22 mouse cellular contexts compared by ENCODE assay signal in genomic region chr2:96547171-96547570, GRCm38 (mm10).
DNase-seq lines count a peak whose midpoint lies in the region; ATAC-seq and TF ChIP-seq lines count a peak whose summit lies in the region.
"Had no signal": no experiment of that assay in that cellular context is flagged by ENCODE, and none has a peak within 500 bp of the region (broad histone marks: within the 10 kb centered on the region; RNA-seq: fewer than 3 reads in every experiment).

No protein-coding gene starts in this region.

- no peaks in the 10 kb centered on the region for H3K36me3 ChIP-seq in thymus, adult 2 months (ENCODE audit: control insufficient read depth, insufficient read depth, low read length)
- H3K36me3 ChIP-seq: G1E had no signal

- no peak overlapping the region for H3K4me3 ChIP-seq in thymus, adult 2 months (ENCODE audit: control insufficient read depth, insufficient read depth, low read length)

- H3K27ac ChIP-seq in thymus, adult 2 months (ENCODE audit: control insufficient read depth, insufficient read depth, low read length) = no peak overlapping the region

- H3K4me1 ChIP-seq in thymus, adult 2 months (replicated peaks; ENCODE audit: control insufficient read depth, insufficient read depth, low read length) = no peaks in the 10 kb centered on the region

- DNase-seq in frontal cortex, postnatal 10 days (ENCODE audit: low spot score in 2 of 2) = no peak
- peak; percentile 27 for DNase-seq in brain, adult 2 months (ENCODE audit: low read depth, low spot score)
- DNase-seq in telencephalon, adult 2 months (ENCODE audit: low read depth, low spot score) = peak; percentile 36
- no peak for DNase-seq in natural killer cell, adult 2 months (ENCODE audit: low spot score in 2 of 2)
- DNase-seq in thymus, adult 2 months = no peak
- DNase-seq: adrenal gland, adult 2 months; adrenal gland, adult 8-10 months; adrenal gland, postnatal 10 days; adrenal gland, postnatal 14 days; adrenal gland, postnatal 25 days; adrenal gland, postnatal 36 days; B cell, adult 2 months; cerebellum, adult 11 months; cerebellum, adult 11-12 months; cerebellum, adult 18-20 months; cerebellum, adult 2 months had no signal

- WGBS in thymus, adult 2 months = 90% methylated on average over 1 of the region's 1 CpGs

- peak; percentile 94 for ATAC-seq in frontal cortex, adult (ENCODE audit: low TSS enrichment)
- ATAC-seq: activated CD4-positive, CD25-positive, alpha-beta regulatory T cell, adult 4 months; CD4-positive, CD25-positive, alpha-beta regulatory T cell, adult 4 months; Patski had no signal

- no peak for TF ChIP-seq CTCF in thymus, adult 2 months (IDR thresholded peaks at IDR 0.05; ENCODE audit: borderline replicate concordance, control insufficient read depth, extremely low read depth, insufficient read depth, low read length, poor library complexity)

- no peak for TF ChIP-seq POLR2A in thymus, adult 2 months (IDR thresholded peaks at IDR 0.05; ENCODE audit: control insufficient read depth, extremely low read depth, insufficient read depth, low read length, poor library complexity)

- H3K27me3 ChIP-seq in thymus, adult 2 months (ENCODE audit: control insufficient read depth, insufficient read depth, low read length) = no peaks in the 10 kb centered on the region
- H3K27me3 ChIP-seq: CH12.LX, Patski had no signal

Comparison
In these comparisons a context has a peak if more than half of its experiments do, and no peak if none do; other contexts are left out.
1. DNase-seq: peak in brain, adult 2 months (single experiment) and telencephalon, adult 2 months (single experiment); none in frontal cortex, postnatal 10 days (0 of 2), natural killer cell, adult 2 months (0 of 2) and thymus, adult 2 months (single experiment).